Mouse (Mus musculus) neural tube, embryonic 13.5 days (tissue): ENCODE data around the gene Grin1. TPM values are rescaled to one million over a fixed set of nuclear protein-coding genes. Genes with fewer than 3 reads are reported as not detected.

Experiments used
- ATAC-seq: fragments of 200-750 bp; cut with Nextera tagmentation; 2 replicates; pipeline ENCODE4 v1.8.0; 2017; ENCODE audit warnings: low read depth, mild to moderate bottlenecking, moderate TSS enrichment, moderate library complexity
- H3K27ac ChIP-seq: fragments of 300-500 bp; sonication (generic); replicated peaks from 2 replicates; pipeline ENCODE4 v1.5.1; 2015; ENCODE audit warnings: moderate library complexity, mild to moderate bottlenecking, inconsistent platforms
- H3K27me3 ChIP-seq: fragments of 300-500 bp; sonication (generic); 2 replicates; pipeline ENCODE4 v1.6.1; 2015; ENCODE audit warnings: mild to moderate bottlenecking, inconsistent platforms
- H3K36me3 ChIP-seq: fragments of 300-500 bp; sonication (generic); 2 replicates; pipeline ENCODE4 v1.6.1; 2015; ENCODE audit warnings: mild to moderate bottlenecking, inconsistent platforms
- H3K4me1 ChIP-seq: fragments of 300-500 bp; sonication (generic); replicated peaks from 2 replicates; pipeline ENCODE4 v1.6.1; 2015; ENCODE audit warnings: inconsistent platforms
- H3K4me2 ChIP-seq: fragments of 300-500 bp; sonication (generic); 2 replicates; pipeline ENCODE4 v1.6.1; 2015; ENCODE audit warnings: inconsistent platforms, mild to moderate bottlenecking, moderate library complexity
- H3K4me3 ChIP-seq: fragments of 300-500 bp; sonication (generic); 2 replicates; pipeline ENCODE4 v1.5.1; 2015; ENCODE audit warnings: mild to moderate bottlenecking, inconsistent platforms
- H3K9ac ChIP-seq: fragments of 300-500 bp; sonication (generic); 2 replicates; pipeline ENCODE4 v1.6.1; 2015; ENCODE audit warnings: moderate library complexity, mild to moderate bottlenecking, inconsistent platforms
- H3K9me3 ChIP-seq: fragments of 300-500 bp; sonication (generic); 2 replicates; pipeline ENCODE4 v1.6.1; 2016; ENCODE audit warnings: inconsistent platforms
- WGBS: fragments of 180-500 bp; shearing (Covaris S2); methylation state at CpG from one replicate; pipeline ENCODE4 v1.1.7; 2015; 5-methylcytosine and 5-hydroxymethylcytosine counted together
- polyA plus RNA-seq: library from polyadenylated mRNA; unstranded; fragments of >200 nt; fragmentation: Nextera tagmentation; extraction: Ambion mirVana; gene quantifications from 2 replicates; pipeline ENCODE4 v1.2.1, GENCODE M21; 2015

The Grin1 gene
- polyA plus RNA-seq, 1 experiment from 2014 or later, result 30.2 TPM

GRCm38 (mm10) chr2:25290101-25290815, 28.7 kb downstream of the Grin1 start:
- peak overlapping the region; percentile 44 for H3K4me2 ChIP-seq
- peak; percentile 29; the same call in 1 of the 2 replicates for ATAC-seq
- peak overlapping the region; percentile 49 for H3K9ac ChIP-seq
- H3K36me3 ChIP-seq, result peaks cover 16% of the 10 kb centered on the region
- H3K9me3 ChIP-seq, result no peaks in the 10 kb centered on the region
- peak overlapping the region; percentile 19 for H3K4me3 ChIP-seq
- no peak overlapping the region for H3K27ac ChIP-seq
- 2% methylated on average over 54 of the region's 54 CpGs for whole genome bisulfite sequencing
- peaks cover 77% of the 10 kb centered on the region for H3K27me3 ChIP-seq
- peaks cover 39% of the 10 kb centered on the region for H3K4me1 ChIP-seq

GRCm38 (mm10) chr2:25289651-25290050, 29.3 kb downstream of the Grin1 start, which contains the start of gene Lrrc26:
TSS of gene Lrrc26 (plus strand) at chr2:25289915.
- peak within 1 kb of the TSS; percentile 49 for H3K9ac ChIP-seq
- H3K9me3 ChIP-seq, result no peaks in the 10 kb centered on the region
- 10% methylated on average over 11 of the region's 11 CpGs for WGBS
- H3K36me3 ChIP-seq, result peaks cover 17% of the 10 kb centered on the region
- H3K4me2 ChIP-seq, result peak within 1 kb of the TSS; percentile 44
- peaks cover 71% of the 10 kb centered on the region for H3K27me3 ChIP-seq
- H3K27ac ChIP-seq, result no peak within 1 kb of the TSS
- peak within 1 kb of the TSS; percentile 19 for H3K4me3 ChIP-seq
- ATAC-seq, result no peak
- peaks cover 39% of the 10 kb centered on the region for H3K4me1 ChIP-seq

- Histone ChIP-seq H3K27me3 (peaks cover 62% of the 10 kb centered on the region), H3K9ac (no peak overlapping the region), H3K4me3 (no peak overlapping the region), H3K27ac (no peak overlapping the region), H3K9me3 (no peaks in the 10 kb centered on the region), H3K36me3 (peaks cover 25% of the 10 kb centered on the region), H3K4me1 (peaks cover 39% of the 10 kb centered on the region), H3K4me2 (no peak overlapping the region)
- no peak for ATAC-seq
- WGBS, result 87% methylated on average over 7 of the region's 7 CpGs
Observed at GRCm38 (mm10) chr2:25288734-25289345, 30.1 kb downstream of the Grin1 start.

- WGBS, result 79% methylated on average over 6 of the region's 6 CpGs
- no peak within 1 kb of the TSS for H3K9ac ChIP-seq
- H3K36me3 ChIP-seq, result peaks cover 33% of the 10 kb centered on the region
- H3K9me3 ChIP-seq, result no peaks in the 10 kb centered on the region
- ATAC-seq, result no peak
- H3K4me1 ChIP-seq, result peaks cover 39% of the 10 kb centered on the region
- H3K4me2 ChIP-seq, result no peak within 1 kb of the TSS
- no peak within 1 kb of the TSS for H3K4me3 ChIP-seq
- H3K27me3 ChIP-seq, result peaks cover 55% of the 10 kb centered on the region
- H3K27ac ChIP-seq, result no peak within 1 kb of the TSS
Observed at GRCm38 (mm10) chr2:25287927-25288649, 30.9 kb downstream of the Grin1 start, which contains the start of gene Tmem210. TSS of gene Tmem210 (plus strand) at chr2:25288145.

- Histone ChIP-seq H3K36me3 (peaks cover 43% of the 10 kb centered on the region), H3K9me3 (no peaks in the 10 kb centered on the region), H3K27me3 (peaks cover 44% of the 10 kb centered on the region), H3K9ac (no peak overlapping the region), H3K4me3 (no peak overlapping the region), H3K4me2 (no peak overlapping the region), H3K4me1 (peaks cover 33% of the 10 kb centered on the region), H3K27ac (no peak overlapping the region)
- ATAC-seq, result no peak
- 59% methylated on average over 7 of the region's 7 CpGs for WGBS
Observed at GRCm38 (mm10) chr2:25286837-25287636, 31.9 kb downstream of the Grin1 start.

- peaks cover 27% of the 10 kb centered on the region for H3K4me1 ChIP-seq
- ATAC-seq, result no peak
- H3K27ac ChIP-seq, result no peak overlapping the region
- peaks cover 48% of the 10 kb centered on the region for H3K36me3 ChIP-seq
- WGBS, result 81% methylated on average over 1 of the region's 1 CpGs
- no peak overlapping the region for H3K4me3 ChIP-seq
- no peak overlapping the region for H3K4me2 ChIP-seq
- no peaks in the 10 kb centered on the region for H3K9me3 ChIP-seq
- peaks cover 37% of the 10 kb centered on the region for H3K27me3 ChIP-seq
- no peak overlapping the region for H3K9ac ChIP-seq
Observed at GRCm38 (mm10) chr2:25286314-25286713, 32.7 kb downstream of the Grin1 start.

- ATAC-seq, result no peak
- peaks cover 55% of the 10 kb centered on the region for H3K36me3 ChIP-seq
Observed at GRCm38 (mm10) chr2:25285551-25285950, 33.4 kb downstream of the Grin1 start.

GRCm38 (mm10) chr2:25278928-25279882, 39.8 kb downstream of the Grin1 start:
- Histone ChIP-seq H3K9ac (no peak overlapping the region), H3K9me3 (no peaks in the 10 kb centered on the region), H3K4me3 (no peak overlapping the region), H3K27me3 (no peaks in the 10 kb centered on the region), H3K36me3 (peaks cover 97% of the 10 kb centered on the region), H3K4me1 (peaks cover 9% of the 10 kb centered on the region), H3K27ac (no peak overlapping the region), H3K4me2 (no peak overlapping the region)
- WGBS, result 63% methylated on average over 13 of the region's 13 CpGs
- ATAC-seq, result 0 out of 2 replicates have a peak, but pooled peaks have one; percentile 34

More at GRCm38 (mm10) chr2:25285551-25285950, 33.4 kb downstream of the Grin1 start:
- 90% methylated on average over 2 of the region's 2 CpGs for WGBS
- H3K27ac ChIP-seq, result no peak overlapping the region
- H3K4me3 ChIP-seq, result no peak overlapping the region
- no peak overlapping the region for H3K4me2 ChIP-seq
- no peaks in the 10 kb centered on the region for H3K9me3 ChIP-seq
- H3K27me3 ChIP-seq, result peaks cover 30% of the 10 kb centered on the region
- no peak overlapping the region for H3K9ac ChIP-seq
- H3K4me1 ChIP-seq, result peaks cover 19% of the 10 kb centered on the region

- no peaks in the 10 kb centered on the region for H3K27me3 ChIP-seq
- H3K4me1 ChIP-seq, result peaks cover 46% of the 10 kb centered on the region
- peaks cover 82% of the 10 kb centered on the region for H3K36me3 ChIP-seq
- H3K4me3 ChIP-seq, result peak overlapping the region; percentile 94
- H3K9me3 ChIP-seq, result no peaks in the 10 kb centered on the region
- no peak for ATAC-seq
- peak overlapping the region; percentile 94 for H3K4me2 ChIP-seq
- peak overlapping the region; percentile 84; the same call in 1 of the 2 replicates for H3K27ac ChIP-seq
- H3K9ac ChIP-seq, result peak overlapping the region; percentile 94
- WGBS, result 37% methylated on average over 16 of the region's 16 CpGs
Observed at GRCm38 (mm10) chr2:25273010-25273409, 46.0 kb downstream of the Grin1 start.

GRCm38 (mm10) chr2:25272515-25272914, 46.5 kb downstream of the Grin1 start:
- Histone ChIP-seq H3K9ac (peak overlapping the region; percentile 94), H3K27ac (peak overlapping the region; percentile 84), H3K9me3 (no peaks in the 10 kb centered on the region), H3K4me3 (peak overlapping the region; percentile 94), H3K4me2 (peak overlapping the region; percentile 94), H3K4me1 (peaks cover 51% of the 10 kb centered on the region), H3K27me3 (no peaks in the 10 kb centered on the region), H3K36me3 (peaks cover 77% of the 10 kb centered on the region)
- ATAC-seq, result peak; percentile 77
- 2% methylated on average over 24 of the region's 29 CpGs for WGBS
